Mouse (Mus musculus) neural tube, embryonic 12.5 days (tissue): ENCODE data around the gene Alkbh3. TPM values are rescaled to one million over a fixed set of nuclear protein-coding genes. Genes with fewer than 3 reads are reported as not detected.
A peak's percentile ranks its signal among the peaks of the same experiment; 100 is the strongest.

ENCODE experiments used
- ATAC-seq: fragments of 200-750 bp; cut with Nextera tagmentation; 2 replicates; pipeline ENCODE4 v1.8.0; 2017; ENCODE audit warnings: low read depth, mild to moderate bottlenecking, moderate TSS enrichment, moderate library complexity; ENCODE audit not compliant: low FRiP score
- H3K27ac ChIP-seq: fragments of 300-500 bp; sonication (generic); 2 replicates; pipeline ENCODE4 v1.5.1; 2016
- H3K27me3 ChIP-seq: fragments of 300-500 bp; sonication (generic); replicated peaks from 2 replicates; pipeline ENCODE4 v1.6.1; 2016; ENCODE audit warnings: mild to moderate bottlenecking
- H3K36me3 ChIP-seq: fragments of 300-500 bp; sonication (generic); 2 replicates; pipeline ENCODE4 v1.6.1; 2016; ENCODE audit warnings: mild to moderate bottlenecking
- H3K4me1 ChIP-seq: fragments of 300-500 bp; sonication (generic); 2 replicates; pipeline ENCODE4 v1.6.1; 2016
- H3K4me2 ChIP-seq: fragments of 300-500 bp; sonication (generic); replicated peaks from 2 replicates; pipeline ENCODE4 v1.6.1; 2016; ENCODE audit warnings: mild to moderate bottlenecking
- H3K4me3 ChIP-seq: fragments of 300-500 bp; sonication (generic); 2 replicates; pipeline ENCODE4 v1.5.1; 2016
- H3K9ac ChIP-seq: fragments of 300-500 bp; sonication (generic); 2 replicates; pipeline ENCODE4 v1.6.1; 2016; ENCODE audit warnings: mild to moderate bottlenecking
- H3K9me3 ChIP-seq: fragments of 300-500 bp; sonication (generic); 2 replicates; pipeline ENCODE4 v1.6.1; 2016; ENCODE audit warnings: mild to moderate bottlenecking
- WGBS: fragments of 180-500 bp; shearing (Covaris S2); methylation state at CpG from one replicate; pipeline ENCODE4 v1.1.7; 2016; 5-methylcytosine and 5-hydroxymethylcytosine counted together
- polyA plus RNA-seq: library from polyadenylated mRNA; unstranded; fragments of >200 nt; fragmentation: Nextera tagmentation; extraction: Ambion mirVana; gene quantifications from 2 replicates; pipeline ENCODE4 v1.2.1, GENCODE M21; 2016

The Alkbh3 gene
- 50.5 and 57.6 TPM in 2 replicates for polyA plus RNA-seq

DNA sequence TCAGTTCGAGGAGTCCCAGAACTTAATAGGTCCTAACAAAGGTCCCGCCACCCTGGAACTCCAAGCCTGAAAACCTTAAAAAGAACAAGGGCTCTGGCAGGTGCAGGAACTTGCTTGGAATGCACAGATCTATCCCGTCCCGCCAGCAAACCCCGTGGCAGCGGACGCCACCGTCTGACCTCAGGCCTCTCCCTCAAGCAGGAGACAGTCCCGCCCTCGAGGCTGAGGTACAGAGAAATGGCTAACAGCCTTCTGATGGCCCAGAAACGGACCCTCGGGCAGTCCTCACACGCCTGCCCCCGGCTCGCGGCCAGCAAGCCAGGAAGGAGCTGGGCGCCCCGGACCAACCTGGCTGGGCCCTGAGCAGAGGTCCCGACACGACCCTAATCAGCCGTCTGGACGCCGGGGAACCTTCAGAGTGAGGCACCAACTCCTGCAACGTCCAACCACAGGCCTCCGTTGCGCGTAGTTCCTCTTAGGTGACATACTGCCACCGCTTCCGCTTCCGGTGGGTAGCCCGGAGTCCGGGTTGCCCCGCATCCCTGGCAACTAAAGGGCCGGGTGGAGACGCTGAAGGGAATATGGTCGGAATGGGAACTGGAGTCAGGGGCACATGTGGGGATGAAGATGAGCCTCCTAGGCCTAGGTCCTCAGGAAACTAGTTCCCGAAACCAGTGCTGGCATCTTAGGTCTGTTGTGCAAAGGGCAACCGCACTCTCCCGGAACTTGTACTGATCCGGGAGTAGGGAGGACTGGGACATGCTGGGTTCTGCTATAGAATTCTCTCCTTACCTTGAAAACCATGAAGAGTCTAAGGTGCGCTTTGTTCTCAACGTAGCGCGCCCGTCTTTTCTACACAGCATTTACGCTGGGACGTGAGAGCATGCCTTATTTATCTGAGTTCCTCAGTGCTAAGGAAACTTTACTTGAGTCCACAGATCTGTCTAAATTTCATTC, at the start of gene Alkbh3:
TSS of gene Alkbh3 (minus strand) at position 473 of the 957 bp plus-strand sequence.
- H3K4me3 ChIP-seq: peak within 1 kb of the TSS; percentile 85
- H3K27me3 ChIP-seq: no peaks in the 10 kb centered on the region
- H3K4me1 ChIP-seq: peaks cover 6% of the 10 kb centered on the region
- peak within 1 kb of the TSS; percentile 81 for H3K9ac ChIP-seq
- peak within 1 kb of the TSS; percentile 92 for H3K4me2 ChIP-seq
- 5% methylated on average over 47 of the region's 47 CpGs for WGBS
- peak; percentile 99 for ATAC-seq
- no peak within 1 kb of the TSS for H3K27ac ChIP-seq
- H3K36me3 ChIP-seq: peaks cover 29% of the 10 kb centered on the region
- no peaks in the 10 kb centered on the region for H3K9me3 ChIP-seq

DNA sequence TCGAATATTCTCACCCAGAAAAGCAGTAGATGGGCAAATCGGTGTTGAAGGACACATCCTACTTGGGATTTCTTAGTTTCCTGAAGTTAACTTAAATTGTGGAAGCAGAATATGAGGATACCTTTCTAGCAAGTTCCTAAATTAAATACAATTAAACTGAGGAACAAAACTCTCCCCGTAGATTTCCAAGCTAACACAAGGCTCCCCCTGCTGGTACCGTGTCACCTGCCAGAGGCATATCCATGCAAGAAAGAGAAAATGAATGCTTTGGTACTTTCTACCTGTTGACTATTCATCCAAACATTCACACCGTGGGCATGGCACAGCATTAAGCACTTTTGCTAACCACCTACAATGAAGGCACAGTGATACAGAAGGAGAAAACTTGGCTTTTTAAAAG, 48.9 kb upstream of the Alkbh3 start:
- Histone ChIP-seq H3K9ac (no peak overlapping the region), H3K36me3 (no peaks in the 10 kb centered on the region), H3K27me3 (no peaks in the 10 kb centered on the region), H3K9me3 (no peaks in the 10 kb centered on the region), H3K4me1 (no peaks in the 10 kb centered on the region), H3K27ac (no peak overlapping the region), H3K4me2 (no peak overlapping the region), H3K4me3 (no peak overlapping the region)
- no peak for ATAC-seq
- 84% methylated on average over 5 of the region's 5 CpGs for WGBS

- H3K4me2 ChIP-seq: no peak overlapping the region
- H3K9me3 ChIP-seq: no peaks in the 10 kb centered on the region
- H3K27ac ChIP-seq: no peak overlapping the region
- no peaks in the 10 kb centered on the region for H3K27me3 ChIP-seq
- ATAC-seq: no peak
- no peak overlapping the region for H3K4me3 ChIP-seq
- no peaks in the 10 kb centered on the region for H3K4me1 ChIP-seq
- H3K36me3 ChIP-seq: no peaks in the 10 kb centered on the region
- no peak overlapping the region for H3K9ac ChIP-seq
Observed at GRCm38 (mm10) chr2:94054813-94055212, 44.2 kb upstream of the Alkbh3 start.

GRCm38 (mm10) chr2:94051952-94052351, 41.3 kb upstream of the Alkbh3 start:
- no peaks in the 10 kb centered on the region for H3K36me3 ChIP-seq
- H3K4me1 ChIP-seq: no peaks in the 10 kb centered on the region
- H3K9ac ChIP-seq: no peak overlapping the region
- no peaks in the 10 kb centered on the region for H3K27me3 ChIP-seq
- WGBS: 88% methylated on average over 5 of the region's 5 CpGs
- ATAC-seq: no peak
- no peaks in the 10 kb centered on the region for H3K9me3 ChIP-seq
- H3K4me3 ChIP-seq: no peak overlapping the region
- H3K27ac ChIP-seq: no peak overlapping the region
- no peak overlapping the region for H3K4me2 ChIP-seq

DNA sequence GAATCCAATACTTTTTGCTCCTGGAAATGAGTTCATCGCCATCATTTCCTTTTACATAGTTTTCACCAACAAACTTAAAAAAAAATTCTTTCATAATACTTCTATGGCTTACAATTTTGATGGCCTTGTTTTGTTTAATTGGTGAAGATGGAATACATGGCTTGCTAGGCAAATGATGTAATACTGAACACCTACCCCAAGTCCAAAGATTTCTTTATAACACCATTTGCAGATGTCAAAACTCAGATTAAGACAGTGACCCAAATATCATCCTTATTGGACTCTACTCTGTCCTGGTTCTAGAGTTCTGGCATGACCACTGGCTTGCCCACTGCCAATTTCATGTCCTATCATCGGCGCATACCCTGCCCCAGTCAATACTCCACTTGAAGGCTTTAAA, 40.3 kb upstream of the Alkbh3 start:
- no peak for ATAC-seq

DNA sequence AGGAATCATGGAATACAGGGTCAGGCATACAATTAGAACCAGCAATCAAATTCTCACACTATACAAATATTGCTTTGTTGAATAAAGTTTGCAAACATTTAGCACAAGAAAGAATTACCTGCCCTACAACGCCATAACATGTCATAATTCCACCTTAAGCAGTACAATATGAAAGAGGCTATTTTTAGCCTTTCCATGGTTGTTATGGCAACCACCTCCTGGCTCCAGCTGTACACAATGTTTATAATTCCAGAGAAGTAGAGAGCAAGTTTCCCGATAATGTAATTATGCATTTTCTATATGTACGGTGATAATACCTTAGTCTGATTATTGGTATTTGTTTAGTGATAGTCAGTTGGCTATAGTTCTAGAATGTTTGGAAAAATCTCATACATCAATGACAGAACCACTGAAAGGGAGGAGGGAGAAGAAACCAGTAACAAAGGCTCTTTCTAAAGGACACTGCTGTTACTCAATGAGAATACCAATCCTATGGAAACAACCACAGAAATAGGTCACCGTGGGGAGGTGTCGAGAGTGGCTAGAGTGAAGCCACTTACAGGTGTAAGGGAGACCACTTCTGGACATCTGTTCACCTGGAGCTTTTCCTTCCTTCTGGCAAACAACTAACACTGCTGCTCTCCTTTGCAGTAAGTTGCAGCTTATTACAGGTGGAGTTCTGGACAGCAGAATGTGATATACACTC, 39.0 kb upstream of the Alkbh3 start:
- Histone ChIP-seq H3K36me3 (no peaks in the 10 kb centered on the region), H3K27ac (no peak overlapping the region), H3K4me1 (no peaks in the 10 kb centered on the region), H3K27me3 (no peaks in the 10 kb centered on the region), H3K9ac (no peak overlapping the region), H3K4me3 (no peak overlapping the region), H3K4me2 (no peak overlapping the region), H3K9me3 (no peaks in the 10 kb centered on the region)
- 84% methylated on average over 5 of the region's 5 CpGs for WGBS
- no peak for ATAC-seq

More for the DNA sequence above, 40.3 kb upstream of the Alkbh3 start:
- 97% methylated on average over 3 of the region's 3 CpGs for WGBS
- Histone ChIP-seq H3K4me2 (no peak overlapping the region), H3K4me1 (no peaks in the 10 kb centered on the region), H3K4me3 (no peak overlapping the region), H3K36me3 (no peaks in the 10 kb centered on the region), H3K9me3 (no peaks in the 10 kb centered on the region), H3K9ac (no peak overlapping the region), H3K27me3 (no peaks in the 10 kb centered on the region), H3K27ac (no peak overlapping the region)

- Histone ChIP-seq H3K9me3 (no peaks in the 10 kb centered on the region), H3K4me3 (no peak overlapping the region), H3K27me3 (no peaks in the 10 kb centered on the region), H3K27ac (no peak overlapping the region), H3K36me3 (no peaks in the 10 kb centered on the region), H3K4me2 (no peak overlapping the region), H3K4me1 (peaks cover 4% of the 10 kb centered on the region; the same call in 1 of the 2 replicates), H3K9ac (no peak overlapping the region)
- no peak for ATAC-seq
- WGBS: 74% methylated on average over 5 of the region's 5 CpGs
Observed at GRCm38 (mm10) chr2:94048733-94049470, 38.3 kb upstream of the Alkbh3 start.

DNA sequence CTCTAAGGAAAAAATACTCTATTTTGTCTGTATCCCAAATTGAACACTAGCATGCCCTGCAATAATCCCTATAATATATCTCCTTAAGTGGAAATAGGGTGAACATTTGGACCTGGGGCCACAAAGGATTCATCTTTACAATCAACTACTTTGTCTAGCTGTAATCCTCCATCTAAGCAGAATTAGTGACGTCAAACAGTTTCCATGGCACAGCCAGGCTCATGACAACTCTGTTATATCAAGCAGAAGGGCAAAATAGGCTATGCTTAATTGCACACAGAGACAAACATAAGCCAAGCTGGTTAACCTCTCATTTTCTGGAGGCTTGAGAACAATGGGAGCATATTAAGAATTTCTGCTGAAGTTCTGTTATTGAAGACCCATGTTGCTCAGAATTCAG, 37.7 kb upstream of the Alkbh3 start:
- Histone ChIP-seq H3K9me3 (no peaks in the 10 kb centered on the region), H3K27ac (no peak overlapping the region), H3K4me2 (no peak overlapping the region), H3K9ac (no peak overlapping the region), H3K4me1 (peaks cover 4% of the 10 kb centered on the region; the same call in 1 of the 2 replicates), H3K27me3 (no peaks in the 10 kb centered on the region), H3K4me3 (no peak overlapping the region), H3K36me3 (no peaks in the 10 kb centered on the region)
- 61% methylated on average over 1 of the region's 1 CpGs for WGBS
- ATAC-seq: no peak

DNA sequence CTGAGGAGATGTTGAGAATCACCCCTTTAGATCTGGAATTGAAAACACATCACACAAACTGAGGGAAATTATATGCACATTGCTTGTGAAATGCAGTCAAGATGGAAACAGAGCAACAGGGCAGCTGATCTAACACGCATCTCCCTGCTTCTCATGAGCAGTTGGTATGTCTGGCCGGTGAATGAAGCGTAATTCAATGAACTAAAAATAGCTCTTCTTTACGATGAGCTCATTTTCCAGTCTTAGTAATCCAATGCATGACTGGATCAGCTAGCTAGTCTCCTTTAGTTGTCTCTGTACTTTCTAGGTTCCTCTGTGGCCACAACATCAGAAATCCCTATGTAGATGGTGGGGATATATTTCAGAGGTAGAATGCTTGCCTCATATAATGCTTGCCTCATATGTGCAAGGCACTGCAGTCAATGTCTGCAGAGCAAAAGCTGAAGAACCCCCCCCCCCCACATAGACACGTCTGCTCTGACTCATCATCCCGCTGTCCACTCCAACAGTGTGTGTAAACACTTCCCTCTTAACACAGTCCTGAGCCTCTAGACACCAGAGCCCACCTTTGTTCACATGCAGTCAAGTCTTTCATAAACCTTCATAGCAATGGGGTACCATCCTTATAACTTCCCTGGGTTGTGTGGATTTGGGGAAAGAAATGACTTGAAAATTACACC, 34.9 kb upstream of the Alkbh3 start:
- ATAC-seq: no peak
- Histone ChIP-seq H3K36me3 (peaks cover 5% of the 10 kb centered on the region; the same call in 1 of the 2 replicates), H3K4me3 (no peak overlapping the region), H3K27me3 (no peaks in the 10 kb centered on the region), H3K4me2 (no peak overlapping the region), H3K4me1 (peaks cover 4% of the 10 kb centered on the region; the same call in 1 of the 2 replicates), H3K9me3 (no peaks in the 10 kb centered on the region), H3K27ac (no peak overlapping the region), H3K9ac (no peak overlapping the region)
- 73% methylated on average over 6 of the region's 6 CpGs for WGBS

GRCm38 (mm10) chr2:94044174-94044573, 33.6 kb upstream of the Alkbh3 start:
- H3K27me3 ChIP-seq: no peaks in the 10 kb centered on the region
- no peak overlapping the region for H3K9ac ChIP-seq
- H3K4me2 ChIP-seq: no peak overlapping the region
- H3K27ac ChIP-seq: no peak overlapping the region
- H3K9me3 ChIP-seq: no peaks in the 10 kb centered on the region
- H3K4me1 ChIP-seq: peaks cover 4% of the 10 kb centered on the region; the same call in 1 of the 2 replicates
- 84% methylated on average over 2 of the region's 2 CpGs for WGBS
- peaks cover 5% of the 10 kb centered on the region; the same call in 1 of the 2 replicates for H3K36me3 ChIP-seq
- ATAC-seq: no peak
- H3K4me3 ChIP-seq: no peak overlapping the region

- Histone ChIP-seq H3K4me1 (peaks cover 4% of the 10 kb centered on the region; the same call in 1 of the 2 replicates), H3K36me3 (peaks cover 5% of the 10 kb centered on the region; the same call in 1 of the 2 replicates), H3K27me3 (no peaks in the 10 kb centered on the region), H3K9me3 (no peaks in the 10 kb centered on the region), H3K27ac (no peak overlapping the region), H3K4me2 (no peak overlapping the region), H3K4me3 (no peak overlapping the region), H3K9ac (no peak overlapping the region)
- ATAC-seq: 0 out of 2 replicates have a peak, but pooled peaks have one; percentile 13
- WGBS: 49% methylated on average over 5 of the region's 5 CpGs
Observed at GRCm38 (mm10) chr2:94043662-94044061, 33.1 kb upstream of the Alkbh3 start.
